Mouse (Mus musculus) embryonic facial prominence, embryonic 13.5 days (tissue): ENCODE results near the gene Slc25a24. TPM values are rescaled to one million over a fixed set of nuclear protein-coding genes. Genes with fewer than 3 reads are reported as not detected.

ENCODE experiments used
- ATAC-seq: fragments of 200-750 bp; cut with Nextera tagmentation; 2 replicates; pipeline ENCODE4 v1.8.0; 2017; ENCODE audit warnings: low read depth; ENCODE audit not compliant: insufficient number of reproducible peaks, insufficient read depth, low FRiP score, low TSS enrichment
- H3K27ac ChIP-seq: fragments of 300-500 bp; sonication (generic); 2 replicates; pipeline ENCODE4 v1.5.1; 2015; ENCODE audit warnings: moderate library complexity, mild to moderate bottlenecking, inconsistent platforms
- H3K27me3 ChIP-seq: fragments of 300-500 bp; sonication (generic); 2 replicates; pipeline ENCODE4 v1.6.1; 2015; ENCODE audit warnings: mild to moderate bottlenecking, inconsistent platforms
- H3K36me3 ChIP-seq: fragments of 300-500 bp; sonication (generic); 2 replicates; pipeline ENCODE4 v1.6.1; 2015; ENCODE audit warnings: mild to moderate bottlenecking, inconsistent platforms
- H3K4me1 ChIP-seq: fragments of 300-500 bp; sonication (generic); 2 replicates; pipeline ENCODE4 v1.6.1; 2015; ENCODE audit warnings: inconsistent platforms
- H3K4me2 ChIP-seq: fragments of 300-500 bp; sonication (generic); 2 replicates; pipeline ENCODE4 v1.6.1; 2015; ENCODE audit warnings: moderate library complexity, mild to moderate bottlenecking, inconsistent platforms
- H3K4me3 ChIP-seq: fragments of 300-500 bp; sonication (generic); 2 replicates; pipeline ENCODE4 v1.5.1; 2015; ENCODE audit warnings: mild to moderate bottlenecking, inconsistent platforms
- H3K9ac ChIP-seq: fragments of 300-500 bp; sonication (generic); 2 replicates; pipeline ENCODE4 v1.6.1; 2015; ENCODE audit warnings: mild to moderate bottlenecking, inconsistent platforms
- H3K9me3 ChIP-seq: fragments of 300-500 bp; sonication (generic); 2 replicates; pipeline ENCODE4 v1.6.1; 2016; ENCODE audit warnings: inconsistent platforms
- WGBS: fragments of 180-500 bp; shearing (Covaris S2); methylation state at CpG from one replicate; pipeline ENCODE4 v1.1.7; 2015; ENCODE audit warnings: mixed read lengths; 5-methylcytosine and 5-hydroxymethylcytosine counted together
- polyA plus RNA-seq: library from polyadenylated mRNA; unstranded; fragments of >200 nt; fragmentation: Nextera tagmentation; extraction: Ambion mirVana; gene quantifications from 2 replicates; pipeline ENCODE4 v1.2.1, GENCODE M21; 2015

Gene Slc25a24
- polyA plus RNA-seq: 44.3 and 47.7 TPM in 2 replicates

GRCm38 (mm10) chr3:109122641-109123530, at the start of gene Slc25a24:
TSS of gene Slc25a24 (plus strand) at chr3:109123149.
- ATAC-seq: peak; percentile 90

GRCm38 (mm10) chr3:109080169-109080568, 42.8 kb upstream of the Slc25a24 start, which contains the start of gene Slc25a54:
TSS of gene Slc25a54 (plus strand) at chr3:109080469.
- Histone ChIP-seq H3K9ac (no peak within 1 kb of the TSS), H3K4me3 (no peak within 1 kb of the TSS), H3K36me3 (no peaks in the 10 kb centered on the region), H3K4me1 (no peaks in the 10 kb centered on the region), H3K27me3 (no peaks in the 10 kb centered on the region), H3K27ac (no peak within 1 kb of the TSS), H3K9me3 (no peaks in the 10 kb centered on the region), H3K4me2 (no peak within 1 kb of the TSS)
- 94% methylated on average over 17 of the region's 17 CpGs for WGBS
- no peak for ATAC-seq

More at GRCm38 (mm10) chr3:109122641-109123530, at the start of gene Slc25a24:
- Histone ChIP-seq H3K36me3 (peaks cover 8% of the 10 kb centered on the region), H3K4me3 (peak within 1 kb of the TSS; percentile 92), H3K9me3 (no peaks in the 10 kb centered on the region), H3K9ac (peak within 1 kb of the TSS; percentile 97), H3K27ac (peak within 1 kb of the TSS; percentile 90), H3K4me2 (peak within 1 kb of the TSS; percentile 67), H3K27me3 (no peaks in the 10 kb centered on the region), H3K4me1 (peaks cover 19% of the 10 kb centered on the region)
- WGBS: 1% methylated on average over 38 of the region's 49 CpGs

- no peak overlapping the region for H3K27ac ChIP-seq
- no peak overlapping the region for H3K4me3 ChIP-seq
- peak; percentile 76 for ATAC-seq
- H3K9me3 ChIP-seq: no peaks in the 10 kb centered on the region
- no peaks in the 10 kb centered on the region for H3K4me1 ChIP-seq
- H3K9ac ChIP-seq: no peak overlapping the region
- no peak overlapping the region for H3K4me2 ChIP-seq
- 86% methylated on average over 2 of the region's 2 CpGs for WGBS
- H3K27me3 ChIP-seq: no peaks in the 10 kb centered on the region
- H3K36me3 ChIP-seq: no peaks in the 10 kb centered on the region
Measured at GRCm38 (mm10) chr3:109084418-109084817, 38.5 kb upstream of the Slc25a24 start.

GRCm38 (mm10) chr3:109088460-109088859, 34.5 kb upstream of the Slc25a24 start:
- no peak overlapping the region for H3K4me2 ChIP-seq
- H3K4me1 ChIP-seq: no peaks in the 10 kb centered on the region
- H3K27me3 ChIP-seq: no peaks in the 10 kb centered on the region
- 19% methylated on average over 2 of the region's 2 CpGs for WGBS
- no peak overlapping the region for H3K4me3 ChIP-seq
- H3K27ac ChIP-seq: no peak overlapping the region
- no peaks in the 10 kb centered on the region for H3K9me3 ChIP-seq
- no peaks in the 10 kb centered on the region for H3K36me3 ChIP-seq
- ATAC-seq: no peak
- no peak overlapping the region for H3K9ac ChIP-seq

GRCm38 (mm10) chr3:109104702-109105101, 18.2 kb upstream of the Slc25a24 start:
- Histone ChIP-seq H3K4me3 (peak overlapping the region; percentile 17), H3K9me3 (no peaks in the 10 kb centered on the region), H3K9ac (peak overlapping the region; percentile 44; the same call in 1 of the 2 replicates), H3K36me3 (no peaks in the 10 kb centered on the region), H3K4me2 (peak overlapping the region; percentile 40), H3K4me1 (peaks cover 5% of the 10 kb centered on the region), H3K27ac (no peak overlapping the region), H3K27me3 (no peaks in the 10 kb centered on the region)
- 24% methylated on average over 8 of the region's 8 CpGs for WGBS
- no peak for ATAC-seq

GRCm38 (mm10) chr3:109117136-109117535, 5.8 kb upstream of the Slc25a24 start:
- ATAC-seq: no peak
- H3K27me3 ChIP-seq: no peaks in the 10 kb centered on the region
- no peak overlapping the region for H3K4me2 ChIP-seq
- no peak overlapping the region for H3K4me3 ChIP-seq
- H3K9ac ChIP-seq: no peak overlapping the region
- no peaks in the 10 kb centered on the region for H3K4me1 ChIP-seq
- H3K9me3 ChIP-seq: no peaks in the 10 kb centered on the region
- no peak overlapping the region for H3K27ac ChIP-seq
- no peaks in the 10 kb centered on the region for H3K36me3 ChIP-seq

- H3K9ac ChIP-seq: no peak overlapping the region
- no peak overlapping the region for H3K27ac ChIP-seq
- no peaks in the 10 kb centered on the region for H3K9me3 ChIP-seq
- no peaks in the 10 kb centered on the region for H3K27me3 ChIP-seq
- H3K36me3 ChIP-seq: no peaks in the 10 kb centered on the region
- H3K4me2 ChIP-seq: no peak overlapping the region
- no peak for ATAC-seq
- H3K4me3 ChIP-seq: no peak overlapping the region
- WGBS: 86% methylated on average over 5 of the region's 5 CpGs
- H3K4me1 ChIP-seq: peaks cover 11% of the 10 kb centered on the region
Measured at GRCm38 (mm10) chr3:109119562-109119961, 3.4 kb upstream of the Slc25a24 start.

GRCm38 (mm10) chr3:109119973-109120372, 3.0 kb upstream of the Slc25a24 start:
- WGBS: 81% methylated on average over 5 of the region's 5 CpGs
- Histone ChIP-seq H3K27ac (no peak overlapping the region), H3K36me3 (no peaks in the 10 kb centered on the region), H3K4me2 (no peak overlapping the region), H3K9ac (no peak overlapping the region), H3K9me3 (no peaks in the 10 kb centered on the region), H3K4me1 (peaks cover 11% of the 10 kb centered on the region), H3K4me3 (no peak overlapping the region), H3K27me3 (no peaks in the 10 kb centered on the region)
- ATAC-seq: no peak

- Histone ChIP-seq H3K4me1 (peaks cover 19% of the 10 kb centered on the region), H3K4me2 (peak overlapping the region; percentile 67), H3K9me3 (no peaks in the 10 kb centered on the region), H3K9ac (peak overlapping the region; percentile 97), H3K27me3 (no peaks in the 10 kb centered on the region), H3K27ac (peak overlapping the region; percentile 90), H3K4me3 (peak overlapping the region; percentile 92), H3K36me3 (peaks cover 8% of the 10 kb centered on the region)
- WGBS: 6% methylated on average over 8 of the region's 8 CpGs
- no peak for ATAC-seq
Measured at GRCm38 (mm10) chr3:109123531-109123981, 607 bp downstream of the Slc25a24 start.

GRCm38 (mm10) chr3:109124091-109124490, 1.1 kb downstream of the Slc25a24 start:
- H3K27ac ChIP-seq: peak overlapping the region; percentile 90; the same call in 1 of the 2 replicates
- peak overlapping the region; percentile 92 for H3K4me3 ChIP-seq
- H3K27me3 ChIP-seq: no peaks in the 10 kb centered on the region
- WGBS: 27% methylated on average over 4 of the region's 4 CpGs
- H3K36me3 ChIP-seq: peaks cover 12% of the 10 kb centered on the region
- H3K9ac ChIP-seq: peak overlapping the region; percentile 97
- H3K9me3 ChIP-seq: no peaks in the 10 kb centered on the region
- H3K4me1 ChIP-seq: peaks cover 19% of the 10 kb centered on the region
- H3K4me2 ChIP-seq: peak overlapping the region; percentile 67
- no peak for ATAC-seq

GRCm38 (mm10) chr3:109125531-109125930, 2.6 kb downstream of the Slc25a24 start:
- no peak for ATAC-seq
- H3K4me2 ChIP-seq: no peak overlapping the region
- H3K4me1 ChIP-seq: peaks cover 19% of the 10 kb centered on the region
- H3K27me3 ChIP-seq: no peaks in the 10 kb centered on the region
- peaks cover 17% of the 10 kb centered on the region for H3K36me3 ChIP-seq
- no peak overlapping the region for H3K27ac ChIP-seq
- WGBS: 74% methylated on average over 6 of the region's 6 CpGs
- H3K4me3 ChIP-seq: no peak overlapping the region
- no peak overlapping the region for H3K9ac ChIP-seq
- H3K9me3 ChIP-seq: no peaks in the 10 kb centered on the region

- Histone ChIP-seq H3K4me3 (no peak overlapping the region), H3K9me3 (no peaks in the 10 kb centered on the region), H3K27me3 (no peaks in the 10 kb centered on the region), H3K4me1 (peaks cover 8% of the 10 kb centered on the region), H3K36me3 (peaks cover 48% of the 10 kb centered on the region), H3K4me2 (no peak overlapping the region), H3K27ac (no peak overlapping the region), H3K9ac (no peak overlapping the region)
- WGBS: 78% methylated on average over 5 of the region's 5 CpGs
- ATAC-seq: no peak
Measured at GRCm38 (mm10) chr3:109129768-109130167, 6.8 kb downstream of the Slc25a24 start.
